Mouse (Mus musculus) splenic B cell, adult 2 months (primary cell): ENCODE data around the gene Enah.

Experiments used
- DNase-seq: peaks from one replicate; pipeline ENCODE4 v3.0.0-alpha.2; 2011; ENCODE audit warnings: low read depth, low spot score
- H3K27me3 ChIP-seq: 2 replicates; pipeline ENCODE4 v1.6.1; 2012; ENCODE audit warnings: mild to moderate bottlenecking, low read length, moderate library complexity, mixed read lengths; ENCODE audit not compliant: control insufficient read depth, poor library complexity, insufficient read depth, severe bottlenecking
- H3K36me3 ChIP-seq: 2 replicates; pipeline ENCODE4 v1.6.1; 2012; ENCODE audit warnings: mild to moderate bottlenecking, low read length, moderate library complexity, mixed read lengths; ENCODE audit not compliant: control insufficient read depth, poor library complexity, insufficient read depth, severe bottlenecking

Enah gene

GRCm38 (mm10) chr1:182019926-182020801 lies at the start of gene Enah:
Gene Enah, minus strand, starts transcription at chr1:182019990.
- Histone ChIP-seq H3K27me3 (no peaks in the 10 kb centered on the region; the same call in 1 of the 2 replicates), H3K36me3 (no peaks in the 10 kb centered on the region)
- DNase-seq = peak; percentile 15

- H3K36me3 ChIP-seq = no peaks in the 10 kb centered on the region
- H3K27me3 ChIP-seq = no peaks in the 10 kb centered on the region
- no peak for DNase-seq
Measured at GRCm38 (mm10) chr1:182068136-182068535, 48.3 kb upstream of the Enah start.

- Histone ChIP-seq H3K36me3 (no peaks in the 10 kb centered on the region), H3K27me3 (no peaks in the 10 kb centered on the region)
- no peak for DNase-seq
Measured at GRCm38 (mm10) chr1:182066527-182067465, 47.0 kb upstream of the Enah start.

GRCm38 (mm10) chr1:182063716-182064115 lies 43.9 kb upstream of the Enah start:
- DNase-seq = no peak
- Histone ChIP-seq H3K36me3 (no peaks in the 10 kb centered on the region), H3K27me3 (no peaks in the 10 kb centered on the region)

GRCm38 (mm10) chr1:182062801-182063200 lies 43.0 kb upstream of the Enah start:
- no peaks in the 10 kb centered on the region for H3K36me3 ChIP-seq

GRCm38 (mm10) chr1:182061203-182061602 lies 41.4 kb upstream of the Enah start:
- Histone ChIP-seq H3K36me3 (no peaks in the 10 kb centered on the region), H3K27me3 (no peaks in the 10 kb centered on the region)
- no peak for DNase-seq

More at GRCm38 (mm10) chr1:182062801-182063200, 43.0 kb upstream of the Enah start:
- H3K27me3 ChIP-seq = no peaks in the 10 kb centered on the region
- no peak for DNase-seq

GRCm38 (mm10) chr1:182059806-182060205 lies 40.0 kb upstream of the Enah start:
- DNase-seq = no peak
- Histone ChIP-seq H3K27me3 (no peaks in the 10 kb centered on the region), H3K36me3 (no peaks in the 10 kb centered on the region)

GRCm38 (mm10) chr1:182057998-182058397 lies 38.2 kb upstream of the Enah start:
- Histone ChIP-seq H3K36me3 (no peaks in the 10 kb centered on the region), H3K27me3 (no peaks in the 10 kb centered on the region)
- DNase-seq = no peak

- no peaks in the 10 kb centered on the region for H3K27me3 ChIP-seq
- no peak for DNase-seq
- no peaks in the 10 kb centered on the region for H3K36me3 ChIP-seq
Measured at GRCm38 (mm10) chr1:182055122-182055521, 35.3 kb upstream of the Enah start.

GRCm38 (mm10) chr1:182054651-182055050 lies 34.9 kb upstream of the Enah start:
- DNase-seq = no peak
- Histone ChIP-seq H3K36me3 (no peaks in the 10 kb centered on the region), H3K27me3 (no peaks in the 10 kb centered on the region)

GRCm38 (mm10) chr1:182052973-182053372 lies 33.2 kb upstream of the Enah start:
- Histone ChIP-seq H3K27me3 (no peaks in the 10 kb centered on the region), H3K36me3 (no peaks in the 10 kb centered on the region)
- DNase-seq = no peak

GRCm38 (mm10) chr1:182052385-182052784 lies 32.6 kb upstream of the Enah start:
- no peaks in the 10 kb centered on the region for H3K27me3 ChIP-seq
- no peak for DNase-seq
- no peaks in the 10 kb centered on the region for H3K36me3 ChIP-seq

- no peaks in the 10 kb centered on the region for H3K36me3 ChIP-seq
- no peak for DNase-seq
- H3K27me3 ChIP-seq = no peaks in the 10 kb centered on the region
Measured at GRCm38 (mm10) chr1:182049813-182050212, 30.0 kb upstream of the Enah start.

- DNase-seq = no peak
- Histone ChIP-seq H3K36me3 (no peaks in the 10 kb centered on the region), H3K27me3 (no peaks in the 10 kb centered on the region)
Measured at GRCm38 (mm10) chr1:182048101-182048500, 28.3 kb upstream of the Enah start.
